Mouse (Mus musculus) forebrain, embryonic 16.5 days (tissue): Measurements from ENCODE around the gene Cygb. TPM values are rescaled to one million over a fixed set of nuclear protein-coding genes. Genes with fewer than 3 reads are reported as not detected.

Source experiments
- ATAC-seq: fragments of 200-750 bp; cut with Nextera tagmentation; 2 replicates; pipeline ENCODE4 v1.8.0; 2017; ENCODE audit warnings: mild to moderate bottlenecking, moderate library complexity
- H3K27ac ChIP-seq: fragments of 300-500 bp; sonication (generic); 2 replicates; pipeline ENCODE4 v1.5.1; 2014; ENCODE audit warnings: low read length, control low read depth
- H3K27me3 ChIP-seq: fragments of 300-500 bp; sonication (generic); replicated peaks from 2 replicates; pipeline ENCODE4 v1.6.1; 2014; ENCODE audit warnings: low read length; ENCODE audit not compliant: control insufficient read depth, insufficient read depth
- H3K36me3 ChIP-seq: fragments of 300-500 bp; sonication (generic); 2 replicates; pipeline ENCODE4 v1.6.1; 2014; ENCODE audit not compliant: control insufficient read depth, insufficient read depth
- H3K4me1 ChIP-seq: fragments of 300-500 bp; sonication (generic); replicated peaks from 2 replicates; pipeline ENCODE4 v1.6.1; 2014; ENCODE audit warnings: low read length; ENCODE audit not compliant: control insufficient read depth, insufficient read depth
- H3K4me2 ChIP-seq: fragments of 300-500 bp; sonication (generic); 2 replicates; pipeline ENCODE4 v1.6.1; 2014; ENCODE audit warnings: mild to moderate bottlenecking, low read length, control low read depth
- H3K4me3 ChIP-seq: fragments of 300-500 bp; sonication (generic); replicated peaks from 2 replicates; pipeline ENCODE4 v1.5.1; 2014; ENCODE audit warnings: mild to moderate bottlenecking, low read length, control low read depth
- H3K9ac ChIP-seq: fragments of 300-500 bp; sonication (generic); replicated peaks from 2 replicates; pipeline ENCODE4 v1.6.1; 2014; ENCODE audit warnings: low read depth, low read length, control low read depth
- H3K9me3 ChIP-seq: fragments of 300-500 bp; sonication (generic); 2 replicates; pipeline ENCODE4 v1.6.1; 2016; ENCODE audit warnings: low read length; ENCODE audit not compliant: control insufficient read depth
- WGBS: fragments of 180-500 bp; shearing (Covaris S2); extraction: QIAGEN DNeasy Blood & Tissue Kit; methylation state at CpG from one replicate; pipeline ENCODE4 v1.1.7; 2014; 5-methylcytosine and 5-hydroxymethylcytosine counted together
- polyA plus RNA-seq: library from polyadenylated mRNA; unstranded; fragments of >200 nt; fragmentation: Nextera tagmentation; extraction: Ambion mirVana; gene quantifications from 2 replicates; pipeline ENCODE4 v1.2.1, GENCODE M21; 2015

Gene Cygb
- polyA plus RNA-seq, 1 experiment from 2014 or later, result 16.6 TPM

- H3K4me2 ChIP-seq, result no peak overlapping the region
- no peak overlapping the region for H3K9ac ChIP-seq
- 95% methylated on average over 10 of the region's 10 CpGs for WGBS
- H3K27ac ChIP-seq, result no peak overlapping the region
- H3K27me3 ChIP-seq, result peaks cover 13% of the 10 kb centered on the region
- H3K4me1 ChIP-seq, result peaks cover 8% of the 10 kb centered on the region
- H3K4me3 ChIP-seq, result no peak overlapping the region
- no peaks in the 10 kb centered on the region for H3K9me3 ChIP-seq
- no peak for ATAC-seq
- no peaks in the 10 kb centered on the region for H3K36me3 ChIP-seq
Measured at GRCm38 (mm10) chr11:116689622-116690021, 35.5 kb upstream of the Cygb start.

- 70% methylated on average over 8 of the region's 8 CpGs for WGBS
- no peak overlapping the region for H3K9ac ChIP-seq
Measured at GRCm38 (mm10) chr11:116687897-116688296, 33.8 kb upstream of the Cygb start.

DNA sequence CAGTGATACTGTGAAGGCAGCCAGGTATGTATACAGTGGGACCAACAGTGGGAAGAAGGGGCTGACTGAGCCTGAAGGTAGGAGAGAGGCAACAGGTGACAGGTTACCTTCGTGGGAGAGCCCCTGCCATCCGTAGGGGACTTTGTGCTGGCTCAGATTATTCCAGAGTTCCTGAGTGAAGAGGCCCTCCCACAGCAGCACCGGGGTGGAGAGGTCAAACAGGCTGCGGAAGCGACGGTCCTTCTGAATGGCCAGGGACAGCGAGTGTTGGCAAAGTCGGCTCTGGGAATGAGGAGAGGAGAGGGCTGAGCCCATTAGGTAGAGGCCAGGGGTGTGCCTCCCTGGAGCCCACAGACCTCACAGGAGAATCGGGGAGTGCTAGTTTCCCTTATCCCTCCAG, 31.6 kb upstream of the Cygb start:
- Histone ChIP-seq H3K4me2 (no peak overlapping the region), H3K9ac (no peak overlapping the region), H3K36me3 (no peaks in the 10 kb centered on the region), H3K9me3 (no peaks in the 10 kb centered on the region), H3K27ac (no peak overlapping the region), H3K4me3 (no peak overlapping the region), H3K4me1 (no peaks in the 10 kb centered on the region), H3K27me3 (no peaks in the 10 kb centered on the region)
- 78% methylated on average over 9 of the region's 9 CpGs for WGBS
- ATAC-seq, result no peak

More at GRCm38 (mm10) chr11:116687897-116688296, 33.8 kb upstream of the Cygb start:
- no peak for ATAC-seq
- no peak overlapping the region for H3K4me2 ChIP-seq
- H3K27me3 ChIP-seq, result no peaks in the 10 kb centered on the region
- no peaks in the 10 kb centered on the region for H3K4me1 ChIP-seq
- H3K4me3 ChIP-seq, result no peak overlapping the region
- no peaks in the 10 kb centered on the region for H3K9me3 ChIP-seq
- no peaks in the 10 kb centered on the region for H3K36me3 ChIP-seq
- no peak overlapping the region for H3K27ac ChIP-seq

GRCm38 (mm10) chr11:116683777-116684176, 29.7 kb upstream of the Cygb start:
- Histone ChIP-seq H3K36me3 (no peaks in the 10 kb centered on the region), H3K9ac (no peak overlapping the region), H3K9me3 (no peaks in the 10 kb centered on the region), H3K27me3 (no peaks in the 10 kb centered on the region), H3K4me2 (no peak overlapping the region), H3K4me3 (no peak overlapping the region), H3K27ac (no peak overlapping the region), H3K4me1 (no peaks in the 10 kb centered on the region)
- ATAC-seq, result no peak
- WGBS, result 85% methylated on average over 4 of the region's 4 CpGs

GRCm38 (mm10) chr11:116682501-116683144, 28.5 kb upstream of the Cygb start:
- Histone ChIP-seq H3K27ac (no peak overlapping the region), H3K9me3 (no peaks in the 10 kb centered on the region), H3K27me3 (no peaks in the 10 kb centered on the region), H3K4me3 (no peak overlapping the region), H3K9ac (no peak overlapping the region), H3K4me1 (no peaks in the 10 kb centered on the region), H3K36me3 (no peaks in the 10 kb centered on the region; the same call in 1 of the 2 replicates), H3K4me2 (no peak overlapping the region)
- no peak for ATAC-seq
- WGBS, result 85% methylated on average over 14 of the region's 14 CpGs

DNA sequence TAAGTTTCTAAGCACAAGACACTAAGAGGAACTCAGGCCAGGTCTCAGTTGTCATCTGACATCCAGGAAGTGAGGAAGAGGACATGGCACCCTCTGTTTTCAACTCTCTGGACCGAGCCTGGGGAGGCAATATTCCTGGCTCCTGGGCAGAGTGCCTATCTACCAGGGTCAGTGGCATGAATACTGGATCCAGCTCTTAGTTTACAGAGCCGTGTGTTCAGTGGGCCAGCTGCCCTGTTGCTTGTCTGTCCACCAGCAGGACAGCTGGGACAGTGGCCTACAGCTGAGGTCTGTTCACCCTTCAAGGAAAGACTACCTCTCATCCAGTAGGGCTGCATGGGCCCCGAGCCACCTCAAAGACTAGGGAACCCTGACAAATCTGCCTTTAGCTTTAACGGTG, 27.0 kb upstream of the Cygb start:
- Histone ChIP-seq H3K4me3 (no peak overlapping the region), H3K27ac (no peak overlapping the region), H3K9ac (no peak overlapping the region), H3K36me3 (peaks cover 3% of the 10 kb centered on the region), H3K4me1 (no peaks in the 10 kb centered on the region), H3K4me2 (no peak overlapping the region), H3K9me3 (no peaks in the 10 kb centered on the region), H3K27me3 (no peaks in the 10 kb centered on the region)
- ATAC-seq, result no peak
- 88% methylated on average over 4 of the region's 4 CpGs for WGBS

- Histone ChIP-seq H3K27ac (no peak overlapping the region), H3K4me2 (no peak overlapping the region), H3K9me3 (no peaks in the 10 kb centered on the region), H3K4me3 (no peak overlapping the region), H3K9ac (no peak overlapping the region), H3K36me3 (peaks cover 9% of the 10 kb centered on the region), H3K4me1 (no peaks in the 10 kb centered on the region), H3K27me3 (no peaks in the 10 kb centered on the region)
- WGBS, result 72% methylated on average over 24 of the region's 24 CpGs
- ATAC-seq, result no peak
Measured at GRCm38 (mm10) chr11:116680321-116681091, 26.4 kb upstream of the Cygb start.

DNA sequence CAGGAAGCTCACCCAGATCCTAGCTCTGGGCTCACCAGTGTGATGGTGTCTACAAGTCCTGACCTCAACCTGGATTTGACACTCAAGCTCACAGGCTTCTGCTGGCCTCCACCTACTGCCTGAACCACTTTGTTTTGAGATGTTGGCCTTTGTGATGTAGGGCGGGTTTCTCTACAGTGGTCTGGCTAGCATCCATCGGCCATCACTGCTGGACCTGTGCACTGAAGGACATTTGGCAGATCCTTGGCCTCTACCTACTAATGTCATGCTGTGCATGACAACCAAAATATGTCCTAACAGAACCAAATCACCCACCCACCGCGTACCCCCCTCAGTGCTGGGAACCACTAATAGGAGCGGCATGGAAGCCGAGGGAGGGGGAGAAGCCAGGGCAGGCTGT, 25.0 kb upstream of the Cygb start:
- 88% methylated on average over 6 of the region's 6 CpGs for WGBS
- peaks cover 19% of the 10 kb centered on the region for H3K36me3 ChIP-seq

DNA sequence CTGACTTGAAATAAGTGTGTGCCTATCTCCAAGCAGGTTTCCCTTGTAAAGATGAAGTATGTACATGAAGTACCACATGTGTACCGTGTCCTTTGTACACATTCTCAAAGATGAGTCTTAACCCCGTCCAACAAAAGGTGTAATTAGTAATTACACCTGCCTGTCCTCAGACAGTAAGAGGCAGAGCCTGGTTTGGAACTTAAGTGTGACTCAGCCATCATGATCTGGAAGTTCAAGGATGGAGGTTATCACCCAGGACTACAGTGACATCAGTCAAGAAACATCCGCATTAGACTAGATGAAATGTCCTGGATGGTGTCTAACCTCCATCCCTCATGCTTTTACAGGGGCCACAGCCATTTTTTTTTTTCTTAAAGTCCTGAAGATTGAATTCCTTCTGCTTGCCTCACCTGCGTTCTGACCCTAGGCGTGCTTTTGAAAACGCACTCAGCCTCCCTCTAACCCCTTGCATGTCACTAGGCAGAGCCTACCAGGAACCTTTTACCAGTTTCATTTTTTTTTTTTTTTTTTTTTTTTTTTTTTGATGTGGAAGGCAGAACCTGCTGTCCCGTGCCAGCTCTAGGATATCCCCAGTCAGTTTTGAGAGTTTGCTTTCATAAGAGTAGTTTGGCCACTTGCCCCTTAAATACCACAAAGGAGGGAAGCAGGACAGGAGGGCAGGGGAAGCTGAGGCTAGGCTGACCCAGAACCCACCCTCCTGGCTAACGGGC, 23.8 kb upstream of the Cygb start:
- H3K9me3 ChIP-seq, result no peaks in the 10 kb centered on the region
- peaks cover 26% of the 10 kb centered on the region for H3K36me3 ChIP-seq
- 88% methylated on average over 8 of the region's 8 CpGs for whole genome bisulfite sequencing

More for the DNA sequence above, 25.0 kb upstream of the Cygb start:
- Histone ChIP-seq H3K4me2 (no peak overlapping the region), H3K9me3 (no peaks in the 10 kb centered on the region), H3K9ac (no peak overlapping the region), H3K27me3 (no peaks in the 10 kb centered on the region), H3K4me3 (no peak overlapping the region), H3K27ac (no peak overlapping the region), H3K4me1 (0 out of 2 replicates have a peak, but pooled peaks cover 5% of the 10 kb centered on the region)
- ATAC-seq, result no peak

More for the DNA sequence above, 23.8 kb upstream of the Cygb start:
- no peak overlapping the region for H3K9ac ChIP-seq
- no peak overlapping the region for H3K4me2 ChIP-seq
- ATAC-seq, result no peak
- H3K27ac ChIP-seq, result no peak overlapping the region
- no peak overlapping the region for H3K4me3 ChIP-seq
- H3K27me3 ChIP-seq, result no peaks in the 10 kb centered on the region
- H3K4me1 ChIP-seq, result peaks cover 14% of the 10 kb centered on the region
